Mouse (Mus musculus): Measurements from ENCODE around the gene Akap2. TPM values are rescaled to one million over a fixed set of nuclear protein-coding genes. Genes with fewer than 3 reads are reported as not detected.

The Akap2 gene
- total and polyA plus RNA-seq, 2 experiments: 4.2 to 6.5 TPM

GRCm38 (mm10) chr4:57781994-57782393, 64.5 kb downstream of the Akap2 start:
- TF ChIP-seq POLR2A (IDR thresholded peaks at IDR 0.05; ENCODE audit: extremely low read depth, insufficient read depth, low read length) (0 out of 2 replicates have a peak, but pooled peaks have one; percentile 39), CTCF (IDR thresholded peaks at IDR 0.05; ENCODE audit: low read depth, low read length) (peak; percentile 50)
- DNase-seq (ENCODE audit: extremely low read depth, low read depth, low spot score): peak; percentile 37
- 3% methylated on average over 26 of the region's 26 CpGs for WGBS
- Histone ChIP-seq H3K27ac (replicated peaks; ENCODE audit: insufficient read depth, low read depth, low read length) (0 out of 2 replicates have a peak overlapping the region, but pooled peaks have one; percentile 39), H3K4me3 (ENCODE audit: insufficient read depth, low read depth, low read length) (peak overlapping the region; percentile 52), H3K9ac (ENCODE audit: low read depth, low read length) (peak overlapping the region; percentile 55), H3K36me3 (ENCODE audit: control insufficient read depth, insufficient read depth, low read length) (no peaks in the 10 kb centered on the region), H3K4me1 (ENCODE audit: control insufficient read depth, insufficient read depth, low read length) (peaks cover 12% of the 10 kb centered on the region), H3K27me3 (ENCODE audit: control insufficient read depth, insufficient read depth, low read length) (no peaks in the 10 kb centered on the region), H3K79me2 (ENCODE audit: control insufficient read depth, insufficient read depth, low read length) (no peaks in the 10 kb centered on the region)

DNA sequence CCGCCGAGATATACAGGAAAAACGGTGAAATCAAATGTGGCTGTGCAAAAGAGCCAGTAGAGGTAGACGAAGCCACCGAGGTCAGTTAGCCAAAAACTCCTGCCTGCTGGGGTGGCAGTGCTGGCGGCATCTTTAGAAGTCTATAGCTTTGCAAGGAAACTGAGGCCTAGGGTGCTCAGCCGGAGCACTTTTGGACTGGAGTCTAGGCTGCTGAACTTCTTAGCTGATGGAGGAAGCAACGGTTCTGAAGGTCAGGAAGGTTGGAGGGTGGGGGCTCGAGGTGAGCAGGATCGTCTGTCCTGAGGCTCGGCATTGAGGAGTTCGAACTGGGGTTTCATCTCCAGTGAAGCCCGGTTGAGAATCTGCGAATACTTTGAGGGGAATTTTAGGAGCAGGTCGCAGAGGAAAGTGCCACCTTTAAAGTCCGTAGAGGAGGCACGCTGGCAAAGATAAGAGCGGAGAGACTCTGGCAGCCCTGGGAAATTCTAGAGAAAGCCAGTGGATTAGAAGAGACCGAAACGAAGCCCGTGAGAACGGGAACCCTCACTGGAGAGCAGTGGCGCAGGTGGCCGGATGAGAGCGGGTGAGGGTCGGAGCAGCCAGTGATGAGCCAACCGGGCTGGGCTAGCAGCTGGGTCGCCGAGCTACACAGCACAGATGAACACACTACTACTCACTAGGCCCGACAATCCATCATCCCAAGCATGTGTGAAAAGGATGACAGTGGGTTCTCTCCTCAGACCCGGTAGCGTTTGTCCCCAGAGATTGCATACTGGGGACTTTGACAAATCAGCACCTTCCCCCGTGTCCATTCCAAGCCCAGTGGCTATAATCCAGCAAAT, 65.3 kb downstream of the Akap2 start:
- peak; percentile 69 for DNase-seq (ENCODE audit: extremely low read depth, low read depth, low spot score)
- H3K4me1 ChIP-seq (ENCODE audit: control insufficient read depth, insufficient read depth, low read length): peaks cover 12% of the 10 kb centered on the region
- no peak for TF ChIP-seq CTCF (IDR thresholded peaks at IDR 0.05; ENCODE audit: low read depth, low read length)
- no peak for TF ChIP-seq POLR2A (IDR thresholded peaks at IDR 0.05; ENCODE audit: extremely low read depth, insufficient read depth, low read length)
- peak overlapping the region; percentile 63 for H3K4me3 ChIP-seq (ENCODE audit: insufficient read depth, low read depth, low read length)
- WGBS: 10% methylated on average over 33 of the region's 33 CpGs
- peak overlapping the region; percentile 39 for H3K27ac ChIP-seq (replicated peaks; ENCODE audit: insufficient read depth, low read depth, low read length)
- no peaks in the 10 kb centered on the region for H3K27me3 ChIP-seq (ENCODE audit: control insufficient read depth, insufficient read depth, low read length)
- no peaks in the 10 kb centered on the region for H3K36me3 ChIP-seq (ENCODE audit: control insufficient read depth, insufficient read depth, low read length)
- peaks cover 4% of the 10 kb centered on the region; the same call in 1 of the 2 replicates for H3K79me2 ChIP-seq (ENCODE audit: control insufficient read depth, insufficient read depth, low read length)
- peak overlapping the region; percentile 60 for H3K9ac ChIP-seq (ENCODE audit: low read depth, low read length)

DNA sequence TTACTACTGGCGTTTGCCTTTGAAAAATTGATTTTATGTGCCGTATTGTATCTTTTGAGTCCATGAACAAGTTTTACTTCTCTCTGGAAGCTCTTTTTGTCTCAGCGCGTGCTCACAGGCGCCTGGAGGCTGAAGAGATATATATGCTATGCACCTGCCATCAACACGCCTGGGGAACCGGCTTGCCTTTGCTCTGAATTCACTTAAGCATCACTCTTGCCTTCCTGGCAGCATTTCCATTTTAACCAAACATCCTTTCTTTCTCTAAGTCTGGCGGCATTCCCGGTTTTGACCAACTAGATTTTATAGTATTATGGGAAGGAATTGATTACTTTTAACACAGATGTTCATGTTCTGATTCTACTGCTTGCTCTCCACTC, 65.9 kb downstream of the Akap2 start:
- TF ChIP-seq POLR2A (IDR thresholded peaks at IDR 0.05; ENCODE audit: extremely low read depth, insufficient read depth, low read length) (no peak), CTCF (IDR thresholded peaks at IDR 0.05; ENCODE audit: low read depth, low read length) (no peak)
- Histone ChIP-seq H3K9ac (ENCODE audit: low read depth, low read length) (no peak overlapping the region; the same call in 1 of the 2 replicates), H3K27me3 (ENCODE audit: control insufficient read depth, insufficient read depth, low read length) (no peaks in the 10 kb centered on the region), H3K36me3 (ENCODE audit: control insufficient read depth, insufficient read depth, low read length) (no peaks in the 10 kb centered on the region), H3K4me3 (ENCODE audit: insufficient read depth, low read depth, low read length) (no peak overlapping the region), H3K27ac (replicated peaks; ENCODE audit: insufficient read depth, low read depth, low read length) (no peak overlapping the region), H3K79me2 (ENCODE audit: control insufficient read depth, insufficient read depth, low read length) (peaks cover 4% of the 10 kb centered on the region; the same call in 1 of the 2 replicates), H3K4me1 (ENCODE audit: control insufficient read depth, insufficient read depth, low read length) (peaks cover 12% of the 10 kb centered on the region)
- 30% methylated on average over 9 of the region's 9 CpGs for WGBS
- DNase-seq (ENCODE audit: extremely low read depth, low read depth, low spot score): no peak

- H3K4me3 ChIP-seq (ENCODE audit: insufficient read depth, low read depth, low read length): no peak overlapping the region
- H3K4me1 ChIP-seq (ENCODE audit: control insufficient read depth, insufficient read depth, low read length): peaks cover 12% of the 10 kb centered on the region
- H3K9ac ChIP-seq (ENCODE audit: low read depth, low read length): peak overlapping the region; percentile 28; the same call in 1 of the 2 replicates
- no peaks in the 10 kb centered on the region for H3K27me3 ChIP-seq (ENCODE audit: control insufficient read depth, insufficient read depth, low read length)
- peaks cover 4% of the 10 kb centered on the region; the same call in 1 of the 2 replicates for H3K79me2 ChIP-seq (ENCODE audit: control insufficient read depth, insufficient read depth, low read length)
- TF ChIP-seq POLR2A (IDR thresholded peaks at IDR 0.05; ENCODE audit: extremely low read depth, insufficient read depth, low read length) (no peak), CTCF (IDR thresholded peaks at IDR 0.05; ENCODE audit: low read depth, low read length) (no peak)
- H3K36me3 ChIP-seq (ENCODE audit: control insufficient read depth, insufficient read depth, low read length): no peaks in the 10 kb centered on the region
- WGBS: 20% methylated on average over 11 of the region's 11 CpGs
- peak; percentile 92 for DNase-seq (ENCODE audit: extremely low read depth, low read depth, low spot score)
- H3K27ac ChIP-seq (replicated peaks; ENCODE audit: insufficient read depth, low read depth, low read length): peak overlapping the region; percentile 62
Measured at GRCm38 (mm10) chr4:57783853-57784600, 66.6 kb downstream of the Akap2 start.

DNA sequence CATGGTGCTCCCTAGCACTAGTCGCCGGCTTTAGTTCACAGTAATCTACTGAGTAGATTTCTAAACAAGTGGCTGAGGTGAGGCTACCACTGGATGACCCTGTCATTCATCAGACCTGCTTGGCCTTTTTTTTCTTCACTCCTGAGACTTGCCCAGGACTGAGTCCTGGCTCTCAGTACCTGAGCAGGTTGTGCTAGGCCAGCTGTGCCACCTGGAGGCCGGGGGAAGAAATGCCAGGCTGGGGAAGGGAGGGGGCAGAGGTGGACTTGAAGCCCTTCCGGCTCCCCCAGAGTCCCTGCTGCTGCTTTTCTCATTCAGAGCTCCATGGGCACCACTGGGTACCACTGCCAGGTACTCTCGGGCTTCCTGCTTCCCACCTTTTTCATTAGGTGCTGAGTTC, 71.3 kb downstream of the Akap2 start:
- H3K4me1 ChIP-seq (ENCODE audit: control insufficient read depth, insufficient read depth, low read length): peaks cover 9% of the 10 kb centered on the region
- no peak overlapping the region for H3K27ac ChIP-seq (replicated peaks; ENCODE audit: insufficient read depth, low read depth, low read length)
- no peaks in the 10 kb centered on the region for H3K36me3 ChIP-seq (ENCODE audit: control insufficient read depth, insufficient read depth, low read length)
- H3K27me3 ChIP-seq (ENCODE audit: control insufficient read depth, insufficient read depth, low read length): no peaks in the 10 kb centered on the region
- no peak overlapping the region for H3K9ac ChIP-seq (ENCODE audit: low read depth, low read length)
- H3K4me3 ChIP-seq (ENCODE audit: insufficient read depth, low read depth, low read length): no peak overlapping the region
- DNase-seq (ENCODE audit: extremely low read depth, low read depth, low spot score): no peak
- TF ChIP-seq CTCF (IDR thresholded peaks at IDR 0.05; ENCODE audit: low read depth, low read length): peak; percentile 83
- no peak for TF ChIP-seq POLR2A (IDR thresholded peaks at IDR 0.05; ENCODE audit: extremely low read depth, insufficient read depth, low read length)
- WGBS: 65% methylated on average over 5 of the region's 5 CpGs
- peaks cover 6% of the 10 kb centered on the region; the same call in 1 of the 2 replicates for H3K79me2 ChIP-seq (ENCODE audit: control insufficient read depth, insufficient read depth, low read length)
